Mouse (Mus musculus): ENCODE results near the gene Padi2.

Padi2 gene

DNA sequence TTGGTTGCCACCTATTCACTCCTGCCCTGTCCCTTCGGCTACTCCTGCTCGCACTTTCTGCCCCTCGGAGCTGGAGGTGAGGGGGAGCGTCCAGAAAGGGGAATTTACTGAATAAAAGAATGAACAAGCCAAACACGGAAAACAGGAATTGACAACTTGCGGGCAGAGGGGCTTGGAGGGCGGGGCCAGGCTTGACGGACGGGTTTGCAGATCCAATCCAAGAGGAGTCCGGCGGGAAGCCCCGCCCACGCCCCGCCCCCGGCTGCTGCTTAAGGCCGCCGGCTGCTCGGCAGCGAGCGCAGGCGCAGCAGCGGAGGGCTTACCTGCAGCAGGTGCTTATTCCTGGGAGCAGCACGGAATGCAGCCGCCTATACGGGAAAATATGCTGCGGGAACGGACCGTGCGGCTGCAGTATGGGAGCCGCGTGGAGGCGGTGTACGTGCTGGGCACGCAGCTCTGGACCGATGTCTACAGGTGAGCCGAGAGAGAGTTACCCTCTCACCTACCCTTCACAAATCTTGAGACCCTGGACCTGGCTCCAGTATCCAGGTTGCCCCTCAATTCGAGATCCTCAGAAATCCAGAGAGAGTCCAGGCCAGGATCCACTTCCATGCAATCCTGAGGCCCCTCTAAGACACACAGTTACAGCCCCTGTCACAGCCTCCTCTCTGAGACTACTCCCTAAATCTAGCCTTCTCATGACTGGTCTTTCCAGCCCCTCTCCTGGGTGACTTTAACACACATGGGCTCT lies at the start of gene Padi2:
Gene Padi2, plus strand, starts transcription at position 269 of the 751 bp plus-strand sequence.
- peak; percentile 72 for DNase-seq (ENCODE audit: low spot score)

- DNase-seq (ENCODE audit: low spot score), result no peak
Observed at GRCm38 (mm10) chr4:140857041-140857440, 49.1 kb upstream of the Padi2 start.

- no peak for DNase-seq (ENCODE audit: low spot score)
Observed at GRCm38 (mm10) chr4:140857813-140858212, 48.3 kb upstream of the Padi2 start.

DNA sequence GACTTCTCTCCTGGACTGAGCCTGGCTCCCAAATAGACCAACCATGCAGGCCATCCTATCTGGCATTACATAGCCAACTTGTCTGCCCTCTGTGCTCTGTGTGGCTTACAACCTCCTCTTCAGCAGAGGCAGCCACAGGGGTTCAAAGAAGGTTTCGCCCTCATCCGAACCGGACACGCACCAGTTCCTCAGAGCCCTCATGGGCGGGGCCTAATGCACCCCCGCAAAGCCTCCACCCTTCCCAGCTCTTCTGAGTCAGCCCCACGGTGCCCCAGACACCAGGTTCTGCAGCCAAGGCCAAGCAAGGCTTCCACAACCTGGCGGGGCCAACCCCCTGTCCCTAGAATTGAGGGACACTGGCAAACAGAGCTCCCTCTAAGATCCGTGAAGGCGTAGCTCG lies 46.9 kb upstream of the Padi2 start:
- DNase-seq (ENCODE audit: low spot score), result no peak

GRCm38 (mm10) chr4:140860125-140860766 lies 45.9 kb upstream of the Padi2 start:
- no peak for DNase-seq (ENCODE audit: low spot score)

GRCm38 (mm10) chr4:140860767-140861147 lies 45.4 kb upstream of the Padi2 start:
- DNase-seq (ENCODE audit: low spot score), result no peak

- no peak for DNase-seq (ENCODE audit: low spot score)
Observed at GRCm38 (mm10) chr4:140862036-140862650, 44.0 kb upstream of the Padi2 start.

DNA sequence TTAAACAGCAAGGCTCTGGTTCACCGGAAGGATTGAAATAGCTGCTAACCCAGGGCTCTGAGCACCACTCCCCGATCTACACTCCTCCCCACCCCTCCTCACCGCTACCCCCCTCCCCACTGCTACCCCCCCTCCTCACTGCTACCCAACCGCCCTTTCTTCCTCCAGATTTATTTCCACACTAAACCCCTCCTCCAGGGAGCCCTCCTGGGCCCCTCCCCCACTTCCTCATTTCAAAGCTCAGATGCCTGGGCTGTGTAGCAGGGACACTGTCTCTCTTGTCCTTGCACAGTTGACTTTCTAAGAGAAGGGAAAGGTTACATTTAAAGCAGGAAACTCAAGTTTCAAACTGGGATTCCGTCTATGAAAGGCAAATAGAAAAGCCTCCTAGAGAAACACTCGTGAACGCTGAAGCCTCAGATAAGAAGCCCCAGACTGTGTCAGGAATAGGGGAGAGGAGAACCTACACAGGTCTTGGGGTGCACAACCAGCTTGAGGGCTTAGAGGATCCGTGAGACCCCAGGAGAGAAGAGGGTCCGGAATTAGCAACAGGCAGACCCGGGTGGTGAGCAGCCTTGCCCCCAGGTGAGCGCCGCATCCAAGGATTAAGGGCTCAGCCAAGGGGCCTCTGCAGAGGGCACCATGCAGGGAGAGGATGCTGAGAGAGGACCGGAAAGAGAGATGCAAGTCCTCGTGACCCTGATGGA lies 37.5 kb upstream of the Padi2 start:
- DNase-seq (ENCODE audit: low spot score), result no peak

- DNase-seq (ENCODE audit: low spot score), result no peak
Observed at GRCm38 (mm10) chr4:140869945-140870344, 36.2 kb upstream of the Padi2 start.

DNA sequence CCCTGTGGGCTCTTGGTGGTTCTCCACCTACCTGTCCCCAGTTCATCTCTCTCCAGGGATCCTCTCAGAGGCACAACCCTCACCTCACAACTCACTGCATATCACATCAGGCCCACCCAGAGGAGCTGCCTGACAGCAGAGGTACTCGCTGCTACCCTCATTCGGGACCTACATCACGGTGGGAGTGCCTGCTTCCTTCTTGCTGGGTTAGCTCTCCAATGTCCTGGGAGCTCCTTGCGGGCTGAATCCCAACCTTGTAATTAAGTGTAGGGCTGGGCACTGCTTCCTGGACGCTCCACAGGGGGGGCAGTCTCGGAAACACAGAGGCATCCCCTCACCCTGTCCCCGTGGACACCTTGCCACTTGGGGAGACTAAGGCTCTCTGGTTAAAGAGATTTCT lies 35.3 kb upstream of the Padi2 start:
- DNase-seq (ENCODE audit: low spot score), result no peak

GRCm38 (mm10) chr4:140871376-140871775 lies 34.8 kb upstream of the Padi2 start:
- DNase-seq (ENCODE audit: low spot score), result no peak

- DNase-seq (ENCODE audit: low spot score), result no peak
Observed at GRCm38 (mm10) chr4:140871851-140872685, 34.1 kb upstream of the Padi2 start.

DNA sequence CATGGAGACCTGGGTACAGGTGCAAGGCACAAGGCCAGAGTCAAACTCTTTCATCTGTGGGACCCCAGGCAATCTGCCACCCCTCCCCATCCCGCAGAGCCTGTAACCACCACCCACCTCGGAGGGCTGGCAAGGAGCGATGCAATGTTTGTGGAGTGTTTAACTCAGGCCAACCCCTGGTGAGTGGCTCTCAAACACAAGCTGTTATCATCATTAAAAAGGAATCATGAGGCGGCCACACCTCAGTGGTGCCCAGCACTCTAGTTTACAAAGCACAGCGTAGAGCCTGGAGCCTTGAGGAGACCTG lies 33.5 kb upstream of the Padi2 start:
- no peak for DNase-seq (ENCODE audit: low spot score)

GRCm38 (mm10) chr4:140873011-140873410 lies 33.1 kb upstream of the Padi2 start:
- DNase-seq (ENCODE audit: low spot score), result no peak

- DNase-seq (ENCODE audit: low spot score), result no peak
Observed at GRCm38 (mm10) chr4:140876161-140876560, 30.0 kb upstream of the Padi2 start.

GRCm38 (mm10) chr4:140876681-140877080 lies 29.5 kb upstream of the Padi2 start:
- DNase-seq (ENCODE audit: low spot score), result no peak

DNA sequence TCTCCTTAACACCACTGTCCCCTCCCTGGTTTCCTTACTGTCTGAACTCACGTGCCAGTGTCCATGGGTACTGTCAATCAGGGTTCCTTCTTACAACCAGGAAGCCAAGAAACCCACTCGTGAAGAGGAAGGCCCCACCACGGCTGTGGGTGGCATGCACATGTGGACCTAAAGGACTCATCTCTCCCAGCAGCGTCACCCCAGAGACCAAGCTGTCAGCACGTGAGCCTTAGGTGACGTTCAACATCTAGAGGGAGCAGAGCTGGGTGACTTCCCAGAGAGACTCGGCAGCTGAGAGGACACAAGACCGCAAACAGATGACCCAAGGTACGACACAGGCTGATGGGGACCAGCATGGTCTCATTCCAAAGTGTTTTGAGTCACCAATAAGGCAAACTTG lies 28.7 kb upstream of the Padi2 start:
- no peak for DNase-seq (ENCODE audit: low spot score)

- DNase-seq (ENCODE audit: low spot score), result no peak
Observed at GRCm38 (mm10) chr4:140878655-140879054, 27.5 kb upstream of the Padi2 start.

- no peak for DNase-seq (ENCODE audit: low spot score)
Observed at GRCm38 (mm10) chr4:140879116-140879515, 27.0 kb upstream of the Padi2 start.

- no peak for DNase-seq (ENCODE audit: low spot score)
Observed at GRCm38 (mm10) chr4:140879739-140880138, 26.4 kb upstream of the Padi2 start.

GRCm38 (mm10) chr4:140880207-140880606 lies 25.9 kb upstream of the Padi2 start:
- DNase-seq (ENCODE audit: low spot score), result no peak

Data from testis, postnatal 14 days (tissue).